Mouse (Mus musculus) small intestine, adult 2 months (tissue): ENCODE measurements around the gene Aup1.

Source experiments
- CTCF ChIP-seq: fragments of 200-500 bp; IDR thresholded peaks from 2 replicates; pipeline ENCODE4 v1.5.1; 2012; ENCODE audit warnings: low read depth, mild to moderate bottlenecking, control low read depth, inconsistent platforms, low read length, moderate library complexity, mixed read lengths; ENCODE audit not compliant: insufficient replicate concordance, insufficient read length; ENCODE audit errors: extremely low read depth
- POLR2A ChIP-seq: fragments of 200-500 bp; IDR thresholded peaks from 2 replicates; pipeline ENCODE4 v1.6.1; 2012; ENCODE audit warnings: low read depth, mild to moderate bottlenecking, control low read depth, inconsistent platforms, low read length, moderate library complexity

GRCm38 (mm10) chr6:83037188-83037587 is 17.1 kb upstream of the Aup1 start:
- TF ChIP-seq POLR2A (no peak), CTCF (no peak)
